Mouse (Mus musculus): ENCODE data around the gene Habp4.

The Habp4 gene

GRCm38 (mm10) chr13:64235777-64236176 is 74.2 kb downstream of the Habp4 start:
- no peak for DNase-seq (ENCODE audit: low read depth, low spot score)
